Mouse (Mus musculus) liver, embryonic 18 days (tissue): ENCODE measurements around the gene Gpr107. TPM values are rescaled to one million over a fixed set of nuclear protein-coding genes. Genes with fewer than 3 reads are reported as not detected.

Experiments
- polyA plus RNA-seq: library from polyadenylated mRNA; depleted of rRNA; stranded (reverse); fragments of >200 nt; gene quantifications from 2 replicates; pipeline ENCODE4 v1.2.3, GENCODE M21; 2012; rRNA removed

The Gpr107 gene
- polyA plus RNA-seq = 6.3 and 6.5 TPM in 2 replicates

DNA sequence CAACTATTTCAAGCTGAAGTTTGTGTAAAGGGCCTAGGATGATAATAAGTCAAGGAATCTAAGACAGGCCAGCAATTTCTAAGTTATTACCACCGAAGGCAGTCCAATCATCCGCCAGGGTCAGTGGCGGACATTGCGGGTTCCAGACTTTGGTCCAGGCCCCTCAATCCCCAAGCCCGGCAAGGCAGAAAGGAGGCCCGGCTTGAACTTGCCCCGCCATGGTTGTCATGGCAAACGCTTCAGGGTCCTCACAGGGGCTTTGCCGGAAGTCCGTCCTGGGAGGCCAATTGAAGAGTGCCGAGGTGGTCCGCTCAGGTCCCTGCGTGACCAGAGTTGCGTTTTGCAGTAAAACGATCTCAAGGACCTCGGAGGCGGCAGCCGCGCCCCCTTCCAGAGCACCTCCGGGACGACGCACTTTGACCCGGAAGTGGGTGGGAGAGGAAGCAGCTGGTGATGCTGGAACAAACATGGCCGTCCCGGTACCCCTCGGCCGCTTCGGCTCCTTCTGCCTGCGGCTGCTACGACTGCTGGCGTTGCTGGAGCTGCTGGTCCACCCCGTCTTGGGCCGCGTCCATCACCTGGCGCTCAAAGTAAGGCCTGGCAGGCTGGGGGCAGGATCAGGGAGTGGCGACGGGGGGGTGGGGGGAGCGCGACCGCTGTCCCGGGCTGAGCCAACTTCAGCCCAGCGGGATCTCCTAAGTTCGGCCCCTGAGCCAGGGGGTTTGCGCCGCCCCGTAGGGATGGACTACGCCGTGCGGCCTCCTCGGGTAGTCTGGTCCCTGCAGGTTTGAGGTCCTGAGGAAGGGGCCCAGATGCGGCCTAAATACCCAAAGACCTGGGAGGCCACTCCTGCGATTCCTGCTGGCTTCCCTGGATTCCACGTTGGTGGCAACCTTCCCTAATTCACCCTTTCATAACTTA, at the start of gene Gpr107:
TSS of gene Gpr107 (plus strand) at position 425 of the 921 bp plus-strand sequence.

GRCm38 (mm10) chr2:31141867-31142454, 10.2 kb upstream of the Gpr107 start, which contains the start of gene Fnbp1:
Fnbp1 (minus strand) TSS chr2:31142008.

GRCm38 (mm10) chr2:31245491-31246141, 93.5 kb downstream of the Gpr107 start, which contains the start of gene Ncs1:
Ncs1 (plus strand) TSS chr2:31245823.

Other genes with a start within 250 kb of the Gpr107 start
- 1.9 and 2.8 TPM in 2 replicates for gene Ptges, start 222.5 kb upstream of the Gpr107 start, polyA plus RNA-seq
- 17.6 and 18.6 TPM in 2 replicates for gene Tor1b, start 199.4 kb upstream of the Gpr107 start, polyA plus RNA-seq
- gene Tor1a, start 184.4 kb upstream of the Gpr107 start, polyA plus RNA-seq = 45.1 and 45.2 TPM in 2 replicates
- gene BC005624, start 170.1 kb upstream of the Gpr107 start, polyA plus RNA-seq = 20.9 and 22.0 TPM in 2 replicates
- 3.4 and 3.8 TPM in 2 replicates for gene Usp20, start 170.0 kb upstream of the Gpr107 start, polyA plus RNA-seq
- 7.2 and 8.0 TPM in 2 replicates for gene Fnbp1, start 10.3 kb upstream of the Gpr107 start, polyA plus RNA-seq
- 0.42 and 0.50 TPM in 2 replicates for gene Ncs1, start 93.5 kb downstream of the Gpr107 start, polyA plus RNA-seq
- 1.1 and 1.7 TPM in 2 replicates for gene Hmcn2, start 162.1 kb downstream of the Gpr107 start, polyA plus RNA-seq